Mouse (Mus musculus): ENCODE measurements around the gene Polr2j. TPM values are rescaled to one million over a fixed set of nuclear protein-coding genes. Genes with fewer than 3 reads are reported as not detected.
"Not testable (repeated sequence)": the region's sequence is repeated elsewhere in the genome, so short reads cannot be mapped to it uniquely, and the experiment has no call there.

The Polr2j gene
- polyA plus RNA-seq, 1 experiment = 89.4 TPM

DNA sequence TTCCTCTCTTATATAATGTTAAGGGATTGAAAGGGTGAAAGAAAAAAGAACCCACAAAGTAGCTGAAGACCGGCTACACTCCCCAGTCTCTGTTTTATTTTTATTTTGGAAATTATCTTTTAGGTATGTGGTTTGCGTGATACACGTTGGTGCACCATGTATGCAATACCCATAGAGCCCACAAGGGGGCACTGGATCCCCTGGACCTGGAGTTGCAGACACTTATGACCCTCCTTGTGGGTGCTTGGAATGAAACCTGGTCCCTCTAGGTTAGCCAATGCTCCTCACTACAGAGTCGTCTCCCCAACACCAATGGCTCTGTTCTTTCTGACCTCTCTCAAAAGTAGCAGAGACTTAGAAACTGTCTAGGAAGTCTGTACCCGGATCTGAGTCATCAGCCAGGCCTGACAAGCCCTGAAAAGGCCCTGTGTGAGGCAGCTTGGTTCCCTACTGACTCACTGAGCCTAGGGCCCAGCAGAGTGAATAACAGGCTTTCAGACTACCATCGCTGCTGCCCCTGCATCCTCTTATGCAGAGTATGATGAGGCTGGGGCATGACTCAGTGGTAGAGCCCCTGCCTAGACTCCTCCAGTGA is 26.8 kb downstream of the Polr2j start:
- no peak for DNase-seq
- WGBS = 95% methylated on average over 6 of the region's 6 CpGs
- Histone ChIP-seq H3K4me3 (ENCODE audit: control insufficient read depth, insufficient read depth, low read length) (no peak overlapping the region), H3K27me3 (ENCODE audit: control insufficient read depth, insufficient read depth, low read length) (no peaks in the 10 kb centered on the region), H3K4me1 (replicated peaks; ENCODE audit: control insufficient read depth, insufficient read depth, low read length) (peaks cover 34% of the 10 kb centered on the region), H3K27ac (ENCODE audit: control insufficient read depth, insufficient read depth, low read length) (no peak overlapping the region), H3K36me3 (ENCODE audit: control insufficient read depth, insufficient read depth, low read length) (peaks cover 22% of the 10 kb centered on the region)
- TF ChIP-seq CTCF (IDR thresholded peaks at IDR 0.05; ENCODE audit: borderline replicate concordance, control insufficient read depth, extremely low read depth, insufficient read depth, low read length, poor library complexity) = peak; percentile 25; the same call in 1 of the 2 replicates
- TF ChIP-seq POLR2A (IDR thresholded peaks at IDR 0.05; ENCODE audit: control insufficient read depth, extremely low read depth, insufficient read depth, low read length, poor library complexity) = no peak

DNA sequence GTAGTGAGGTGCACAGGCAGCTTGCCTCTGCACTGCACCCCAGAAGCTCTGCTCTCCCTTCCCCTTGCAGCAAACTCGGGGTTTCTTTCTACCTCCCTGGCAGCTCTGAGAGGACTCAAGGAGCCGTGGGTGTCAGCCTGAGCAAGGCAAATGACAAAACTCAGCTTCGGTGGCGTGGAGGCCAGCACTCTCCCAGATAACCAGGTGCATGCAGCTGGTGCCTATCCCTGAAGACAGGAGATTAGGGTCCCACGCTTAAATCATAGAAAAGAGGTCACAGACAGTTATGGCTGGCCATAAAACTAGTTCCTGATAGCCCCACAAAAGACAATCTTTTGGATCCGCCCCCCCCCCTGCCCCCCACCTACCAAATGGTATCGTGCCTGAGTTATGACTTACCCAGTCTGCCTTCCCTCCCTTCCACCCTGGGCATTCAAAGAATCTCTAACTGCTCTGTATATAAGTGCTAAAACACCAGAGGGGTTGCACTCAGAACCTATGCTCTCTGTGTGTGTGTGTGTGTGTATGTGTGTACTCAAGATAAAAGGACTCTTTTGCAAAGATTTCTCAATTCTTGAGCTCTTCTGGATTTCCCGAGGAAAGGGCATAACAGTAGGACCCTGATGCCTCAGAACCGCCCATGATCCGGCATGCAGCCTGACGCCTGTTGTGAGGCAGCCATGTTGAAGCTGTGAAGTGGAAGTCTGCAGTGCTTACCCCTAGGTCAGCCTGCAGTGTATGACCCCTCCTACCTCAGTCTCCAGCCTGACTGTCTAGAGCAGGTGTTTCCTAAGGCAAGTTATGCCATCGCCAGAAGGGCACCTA is 28.4 kb downstream of the Polr2j start:
- no peaks in the 10 kb centered on the region for H3K27me3 ChIP-seq (ENCODE audit: control insufficient read depth, insufficient read depth, low read length)
- peaks cover 50% of the 10 kb centered on the region for H3K4me1 ChIP-seq (replicated peaks; ENCODE audit: control insufficient read depth, insufficient read depth, low read length)
- TF ChIP-seq CTCF (IDR thresholded peaks at IDR 0.05; ENCODE audit: borderline replicate concordance, control insufficient read depth, extremely low read depth, insufficient read depth, low read length, poor library complexity) = no peak
- TF ChIP-seq POLR2A (IDR thresholded peaks at IDR 0.05; ENCODE audit: control insufficient read depth, extremely low read depth, insufficient read depth, low read length, poor library complexity) = no peak
- DNase-seq = no peak
- no peak overlapping the region for H3K4me3 ChIP-seq (ENCODE audit: control insufficient read depth, insufficient read depth, low read length)
- no peak overlapping the region for H3K27ac ChIP-seq (ENCODE audit: control insufficient read depth, insufficient read depth, low read length)
- H3K36me3 ChIP-seq (ENCODE audit: control insufficient read depth, insufficient read depth, low read length) = peaks cover 16% of the 10 kb centered on the region
- WGBS = 74% methylated on average over 12 of the region's 12 CpGs

DNA sequence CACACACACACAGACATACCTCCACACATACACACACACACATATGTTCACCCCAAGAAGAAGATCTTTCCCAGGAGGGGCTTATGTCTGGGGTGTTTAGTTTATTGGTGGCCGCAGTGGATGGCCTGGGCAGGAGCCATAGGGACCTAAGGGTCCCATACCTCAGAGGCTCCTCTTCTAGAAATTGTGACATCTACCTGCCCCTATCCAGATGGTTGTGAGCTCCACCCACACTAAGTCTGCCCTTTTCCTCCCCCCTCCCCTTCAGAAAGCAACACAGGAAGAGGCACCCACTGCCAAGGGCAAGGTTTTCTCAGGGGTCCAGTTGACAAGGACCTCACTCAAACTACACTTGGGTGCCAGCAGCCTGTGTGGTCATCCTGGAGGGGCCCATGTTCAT is 30.5 kb downstream of the Polr2j start:
- Histone ChIP-seq H3K27me3 (ENCODE audit: control insufficient read depth, insufficient read depth, low read length) (no peaks in the 10 kb centered on the region), H3K36me3 (ENCODE audit: control insufficient read depth, insufficient read depth, low read length) (no peaks in the 10 kb centered on the region), H3K4me1 (replicated peaks; ENCODE audit: control insufficient read depth, insufficient read depth, low read length) (peaks cover 51% of the 10 kb centered on the region), H3K27ac (ENCODE audit: control insufficient read depth, insufficient read depth, low read length) (peak overlapping the region; percentile 76), H3K4me3 (ENCODE audit: control insufficient read depth, insufficient read depth, low read length) (no peak overlapping the region)
- WGBS = 86% methylated on average over 1 of the region's 1 CpGs
- no peak for TF ChIP-seq CTCF (IDR thresholded peaks at IDR 0.05; ENCODE audit: borderline replicate concordance, control insufficient read depth, extremely low read depth, insufficient read depth, low read length, poor library complexity)
- peak; percentile 79 for DNase-seq

DNA sequence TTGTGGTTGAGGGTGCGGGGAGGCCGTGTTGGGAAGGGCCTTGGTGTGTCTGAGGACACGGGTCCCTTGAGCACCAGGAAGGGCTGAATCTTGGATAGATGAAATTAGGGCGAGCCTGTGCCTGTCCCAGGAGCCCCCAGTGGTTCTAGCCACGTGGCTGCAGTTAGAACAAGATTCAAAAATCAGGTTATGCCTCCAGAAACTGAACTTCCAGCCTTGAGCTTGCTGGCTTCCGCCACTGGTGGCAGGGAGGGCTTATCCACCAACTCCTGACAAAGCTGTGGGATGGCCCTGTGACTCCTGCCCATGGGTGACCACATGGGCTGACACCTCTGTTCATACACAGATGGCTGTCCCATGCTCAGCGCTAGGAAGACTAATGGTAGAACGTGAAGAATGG is 31.3 kb downstream of the Polr2j start:
- Histone ChIP-seq H3K36me3 (ENCODE audit: control insufficient read depth, insufficient read depth, low read length) (no peaks in the 10 kb centered on the region), H3K27ac (ENCODE audit: control insufficient read depth, insufficient read depth, low read length) (peak overlapping the region; percentile 76), H3K4me3 (ENCODE audit: control insufficient read depth, insufficient read depth, low read length) (no peak overlapping the region), H3K4me1 (replicated peaks; ENCODE audit: control insufficient read depth, insufficient read depth, low read length) (peaks cover 51% of the 10 kb centered on the region), H3K27me3 (ENCODE audit: control insufficient read depth, insufficient read depth, low read length) (no peaks in the 10 kb centered on the region)
- WGBS = 66% methylated on average over 8 of the region's 8 CpGs
- no peak for DNase-seq
- 0 out of 2 replicates have a peak, but pooled peaks have one; percentile 30 for TF ChIP-seq CTCF (IDR thresholded peaks at IDR 0.05; ENCODE audit: borderline replicate concordance, control insufficient read depth, extremely low read depth, insufficient read depth, low read length, poor library complexity)
- TF ChIP-seq POLR2A (IDR thresholded peaks at IDR 0.05; ENCODE audit: control insufficient read depth, extremely low read depth, insufficient read depth, low read length, poor library complexity) = no peak

DNA sequence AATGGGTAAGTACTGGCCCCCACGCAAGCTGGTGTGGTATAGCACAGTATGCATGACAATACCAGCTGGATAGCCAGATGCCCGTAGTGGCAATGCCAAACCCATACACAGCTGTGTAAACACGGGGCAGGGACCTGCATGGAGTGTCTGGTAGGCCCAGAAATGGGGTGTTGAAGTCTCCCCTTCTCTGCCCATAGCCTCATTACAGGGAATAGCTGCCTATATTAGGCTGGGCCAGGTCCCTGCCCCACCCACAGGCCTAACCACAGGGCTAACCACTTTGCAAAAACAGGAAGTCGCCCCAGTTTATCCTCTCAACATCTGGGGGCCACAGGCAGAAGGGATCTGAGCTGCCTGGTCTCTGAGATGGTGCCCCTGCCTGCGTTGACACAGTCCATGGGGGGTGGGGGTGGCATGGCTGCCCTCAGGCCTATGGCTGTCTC is 32.7 kb downstream of the Polr2j start:
- H3K27me3 ChIP-seq (ENCODE audit: control insufficient read depth, insufficient read depth, low read length) = not testable (repeated sequence)
- H3K27ac ChIP-seq (ENCODE audit: control insufficient read depth, insufficient read depth, low read length) = peak overlapping the region; percentile 76
- peak; percentile 61 for DNase-seq

DNA sequence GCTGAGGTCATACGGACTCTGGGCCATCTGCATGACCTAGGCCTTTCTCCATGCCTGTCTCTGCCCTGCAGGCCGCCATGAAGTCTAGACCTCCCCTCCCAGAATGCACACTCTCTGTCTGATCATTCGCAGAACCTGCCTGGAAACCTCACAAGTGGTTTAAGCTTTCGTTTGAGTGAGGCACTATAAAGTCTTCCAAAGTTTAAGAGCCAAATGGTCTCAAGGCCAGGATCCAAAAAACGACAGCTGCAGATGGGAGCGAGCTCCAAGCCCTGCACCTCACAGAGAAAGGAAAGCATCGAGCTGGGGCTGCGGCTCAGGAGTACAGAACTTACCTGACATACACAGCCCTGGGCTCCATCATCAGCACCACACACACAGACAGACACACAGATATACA is 35.9 kb downstream of the Polr2j start:
- Histone ChIP-seq H3K4me1 (replicated peaks; ENCODE audit: control insufficient read depth, insufficient read depth, low read length) (peaks cover 28% of the 10 kb centered on the region), H3K27ac (ENCODE audit: control insufficient read depth, insufficient read depth, low read length) (no peak overlapping the region), H3K36me3 (ENCODE audit: control insufficient read depth, insufficient read depth, low read length) (no peaks in the 10 kb centered on the region), H3K4me3 (ENCODE audit: control insufficient read depth, insufficient read depth, low read length) (no peak overlapping the region), H3K27me3 (ENCODE audit: control insufficient read depth, insufficient read depth, low read length) (no peaks in the 10 kb centered on the region)
- 90% methylated on average over 8 of the region's 8 CpGs for WGBS
- no peak for DNase-seq
- TF ChIP-seq CTCF (IDR thresholded peaks at IDR 0.05; ENCODE audit: borderline replicate concordance, control insufficient read depth, extremely low read depth, insufficient read depth, low read length, poor library complexity) (no peak), POLR2A (IDR thresholded peaks at IDR 0.05; ENCODE audit: control insufficient read depth, extremely low read depth, insufficient read depth, low read length, poor library complexity) (no peak)

More for the DNA sequence above, 32.7 kb downstream of the Polr2j start:
- H3K36me3 ChIP-seq (ENCODE audit: control insufficient read depth, insufficient read depth, low read length); H3K4me3 ChIP-seq (ENCODE audit: control insufficient read depth, insufficient read depth, low read length): not testable (repeated sequence)
- peaks cover 47% of the 10 kb centered on the region for H3K4me1 ChIP-seq (replicated peaks; ENCODE audit: control insufficient read depth, insufficient read depth, low read length)
- 2% methylated on average over 5 of the region's 5 CpGs for WGBS
